Mouse (Mus musculus): ENCODE results near the gene Dnajc28. TPM values are rescaled to one million over a fixed set of nuclear protein-coding genes. Genes with fewer than 3 reads are reported as not detected.

Gene Dnajc28
- polyA plus RNA-seq (2017; shearing (Covaris generic)): 2.4 TPM

GRCm38 (mm10) chr16:91618511-91619501 lies at the start of gene Dnajc28:
Gene Dnajc28, minus strand, starts transcription at chr16:91619026.

GRCm38 (mm10) chr16:91647461-91648219 lies 28.8 kb upstream of the Dnajc28 start, which contains the start of gene Son:
Gene Son, plus strand, starts transcription at chr16:91647506.

GRCm38 (mm10) chr16:91646681-91647419 lies 28.0 kb upstream of the Dnajc28 start, which contains the start of gene Gart:
Gene Gart, minus strand, starts transcription at chr16:91646952.

GRCm38 (mm10) chr16:91597672-91598010 lies 21.2 kb downstream of the Dnajc28 start, which contains the start of gene Tmem50b:
Gene Tmem50b, minus strand, starts transcription at chr16:91597800.

Other genes starting within 250 kb of the Dnajc28 start
- gene Ifnar2, start 246.2 kb downstream of the Dnajc28 start, polyA plus RNA-seq (2017; shearing (Covaris generic)): 134 TPM
- gene Gm21970, start 227.3 kb downstream of the Dnajc28 start, polyA plus RNA-seq (2017; shearing (Covaris generic)): not detected
- gene Il10rb, start 212.9 kb downstream of the Dnajc28 start, polyA plus RNA-seq (2017; shearing (Covaris generic)): 169 TPM
- gene Ifnar1, start 133.8 kb downstream of the Dnajc28 start, polyA plus RNA-seq (2017; shearing (Covaris generic)): 218 TPM
- gene Ifngr2, start 72.0 kb downstream of the Dnajc28 start, polyA plus RNA-seq (2017; shearing (Covaris generic)): 22.2 TPM
- gene Tmem50b, start 21.2 kb downstream of the Dnajc28 start, polyA plus RNA-seq (2017; shearing (Covaris generic)): 37.5 TPM
- gene Gart, start 27.9 kb upstream of the Dnajc28 start, polyA plus RNA-seq (2017; shearing (Covaris generic)): 139 TPM
- 171 TPM for gene Son, start 28.5 kb upstream of the Dnajc28 start, polyA plus RNA-seq (2017; shearing (Covaris generic))
- 13.1 TPM for gene Donson, start 69.7 kb upstream of the Dnajc28 start, polyA plus RNA-seq (2017; shearing (Covaris generic))
- gene Cryzl1, start 109.9 kb upstream of the Dnajc28 start, polyA plus RNA-seq (2017; shearing (Covaris generic)): 89.9 TPM
- gene Itsn1, start 110.3 kb upstream of the Dnajc28 start, polyA plus RNA-seq (2017; shearing (Covaris generic)): 2.9 TPM

Measured in inflammation-experienced regulatory T-cells, adult 16 weeks (primary cell).